Mouse (Mus musculus): Measurements from ENCODE around the gene Cd46.

DNA sequence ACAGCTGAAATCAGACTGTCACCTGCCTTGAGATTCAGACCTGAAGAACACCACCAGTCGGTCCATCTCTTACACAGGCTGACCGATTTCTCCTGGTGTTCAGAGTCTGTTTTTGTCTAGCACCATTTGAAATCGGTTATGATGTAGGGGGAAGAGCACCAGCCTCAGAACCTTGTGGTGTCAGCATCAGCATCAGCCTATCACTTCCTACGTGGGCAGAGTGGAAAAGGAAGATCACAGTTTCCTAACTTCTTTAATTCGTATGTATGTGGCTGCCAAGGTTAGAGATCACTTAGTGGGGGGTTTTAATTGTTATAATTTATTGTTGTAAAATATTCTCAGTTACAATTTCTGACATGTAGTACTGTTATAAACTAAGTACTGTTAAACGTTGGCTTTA, 54.6 kb downstream of the Cd46 start:
- TF ChIP-seq CTCF (IDR thresholded peaks at IDR 0.05; ENCODE audit: low read depth, low read length), result no peak
- TF ChIP-seq GATA1 (IDR thresholded peaks at IDR 0.05; ENCODE audit: borderline replicate concordance, low read length), result no peak
- no peak for TF ChIP-seq TAL1 (conservative IDR thresholded peaks at IDR 0.05; ENCODE audit: low read depth, low read length)
- no peak for TF ChIP-seq POLR2AphosphoS5 (IDR thresholded peaks at IDR 0.05; ENCODE audit: insufficient replicate concordance, low read depth, low read length)
- no peak for TF ChIP-seq GATA2 (IDR thresholded peaks at IDR 0.05; ENCODE audit: borderline replicate concordance, low read depth, low read length)

All from G1E (cell line).